Mouse (Mus musculus) liver, postnatal 0 days (tissue): ENCODE measurements around the gene Coq6.

Experiments used
- CTCF ChIP-seq: sonication (generic); IDR thresholded peaks from 2 replicates; pipeline ENCODE4 v1.5.1; 2016; ENCODE audit warnings: antibody characterized with exemption, low read depth
- EP300 ChIP-seq: IDR thresholded peaks from 2 replicates; pipeline ENCODE4 v1.6.1; 2016; ENCODE audit warnings: antibody characterized with exemption, low read depth, mild to moderate bottlenecking

DNA sequence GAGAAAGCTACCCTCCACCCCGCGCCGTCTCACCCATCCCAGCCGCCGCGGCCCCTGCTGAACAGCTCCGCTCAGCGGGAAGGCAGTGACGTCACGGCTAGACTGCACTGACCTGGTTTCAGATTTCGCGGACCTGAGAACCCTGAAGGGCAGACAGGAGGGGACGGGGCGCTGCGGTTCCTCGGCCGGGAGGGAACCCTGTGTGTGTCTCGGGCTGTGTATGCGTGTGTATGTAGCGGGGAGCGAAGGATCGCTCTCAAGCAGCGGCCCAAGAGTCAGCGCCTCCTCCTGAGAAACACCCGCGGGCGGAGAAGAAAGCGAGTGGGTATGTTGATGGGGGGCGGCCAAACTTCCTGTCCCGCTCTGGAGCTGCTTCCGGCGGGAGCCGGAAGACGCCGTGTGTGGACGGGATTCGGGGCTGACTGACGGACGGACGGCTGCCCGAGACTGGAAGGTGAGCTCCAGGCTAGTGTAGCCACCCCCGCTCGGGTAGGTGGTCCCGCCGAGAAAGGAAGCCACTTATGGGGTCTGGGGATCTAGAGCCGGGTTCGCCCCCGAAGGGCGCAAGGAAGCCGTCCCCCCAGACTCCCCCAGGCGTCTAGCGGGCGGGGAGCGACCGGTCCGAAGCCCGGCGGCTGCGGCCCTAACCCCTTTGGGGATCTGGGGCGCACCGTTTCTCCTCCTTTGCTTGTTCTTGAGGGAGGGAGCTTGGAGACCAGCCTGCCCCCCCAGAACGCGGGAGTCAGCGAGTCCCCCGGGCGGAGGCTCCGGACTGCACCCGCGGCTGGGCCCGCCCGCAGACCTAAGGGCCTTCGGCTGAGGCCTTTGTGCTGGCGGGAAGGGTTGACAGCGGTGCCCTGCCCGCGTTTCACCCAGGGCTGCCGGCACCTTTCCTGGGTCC, 44.5 kb upstream of the Coq6 start, which contains the start of gene Zfp410:
- no peak for TF ChIP-seq EP300
- no peak for TF ChIP-seq CTCF
